Mouse (Mus musculus): Measurements from ENCODE around the gene Slc24a2.

Gene Slc24a2

GRCm38 (mm10) chr4:86957576-86958411, 272.5 kb downstream of the Slc24a2 start:
- DNase-seq (ENCODE audit: low read depth, low spot score) = peak; percentile 69

GRCm38 (mm10) chr4:86955448-86955847, 274.8 kb downstream of the Slc24a2 start:
- DNase-seq (ENCODE audit: low read depth, low spot score) = no peak

DNA sequence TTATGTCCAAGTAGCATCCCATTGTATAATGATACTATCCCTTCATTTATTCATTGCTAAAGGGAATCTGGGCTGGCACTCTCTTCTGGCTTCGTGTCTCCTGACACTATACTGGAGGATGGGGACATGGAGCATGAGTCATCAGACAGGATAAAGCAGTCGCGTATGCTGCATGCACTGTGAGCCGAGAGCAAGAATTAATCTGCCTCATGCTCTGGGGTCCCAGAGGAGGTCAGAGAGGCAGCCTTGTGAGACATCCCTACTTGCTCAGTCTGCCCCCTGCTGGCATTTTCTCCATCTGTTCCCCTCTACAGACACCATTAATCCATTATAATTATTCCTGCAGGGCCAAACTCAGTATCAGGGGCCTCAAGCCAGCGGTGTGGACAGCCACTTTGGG, 276.8 kb downstream of the Slc24a2 start:
- DNase-seq (ENCODE audit: low read depth, low spot score) = peak; percentile 27

GRCm38 (mm10) chr4:86948794-86949193, 281.5 kb downstream of the Slc24a2 start:
- no peak for DNase-seq (ENCODE audit: low read depth, low spot score)

DNA sequence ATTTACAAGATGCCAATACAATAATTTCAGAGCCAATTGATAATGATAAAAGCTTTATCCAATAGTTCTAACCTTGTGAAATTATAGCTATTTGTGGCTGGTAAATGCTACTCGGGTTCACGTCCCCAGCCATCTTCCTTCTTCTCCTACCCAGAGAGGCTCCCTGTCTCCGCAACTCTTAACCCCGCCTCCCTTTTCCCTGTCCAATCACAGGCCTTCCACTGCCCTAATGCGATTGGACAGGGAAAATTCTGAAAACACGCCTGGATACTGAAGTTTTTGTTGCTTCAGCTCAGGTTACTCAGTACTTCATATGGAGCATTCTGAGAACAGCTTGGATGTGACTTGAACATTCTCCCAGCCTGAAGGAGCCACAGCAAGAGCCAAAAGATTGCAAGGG, 287.0 kb downstream of the Slc24a2 start:
- DNase-seq (ENCODE audit: low read depth, low spot score) = peak; percentile 59

DNA sequence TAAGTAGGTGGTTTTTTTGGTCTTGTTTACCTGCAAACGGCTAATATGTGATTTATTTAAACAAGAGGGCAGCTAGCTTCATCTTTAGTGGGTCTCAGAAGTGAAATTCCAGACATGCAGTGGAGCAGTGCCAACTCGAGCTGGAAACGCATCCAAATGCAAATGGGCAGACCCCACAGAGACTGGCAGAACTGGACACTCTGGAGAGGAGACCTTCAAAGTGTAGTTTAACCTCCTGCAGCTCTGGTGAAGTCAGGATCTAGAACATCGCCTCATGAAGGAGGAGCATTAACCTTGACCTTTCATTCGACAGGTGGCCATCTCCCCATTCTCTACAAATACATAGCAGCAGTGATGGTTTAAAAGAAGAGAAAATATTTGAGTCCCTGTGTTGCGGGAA, 287.6 kb downstream of the Slc24a2 start:
- no peak for DNase-seq (ENCODE audit: low read depth, low spot score)

DNA sequence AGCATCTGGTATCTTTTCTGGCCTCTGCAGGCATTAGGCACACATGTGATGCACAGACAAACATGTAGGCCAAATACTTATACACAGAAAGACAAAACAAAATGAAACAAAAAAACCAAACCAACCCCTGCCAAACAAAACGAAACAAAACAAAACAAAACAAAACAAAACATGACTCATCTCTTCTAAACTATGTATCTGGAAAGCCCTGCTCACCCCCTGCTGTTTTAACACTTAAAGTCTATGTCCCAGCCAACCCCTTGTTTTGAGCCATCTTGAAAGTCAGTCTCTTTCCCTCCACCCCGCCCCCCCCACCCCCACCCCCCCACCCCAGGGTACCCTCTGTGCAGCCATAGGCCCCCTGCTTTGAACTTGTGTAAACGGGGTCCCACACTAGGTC, 293.6 kb downstream of the Slc24a2 start:
- DNase-seq (ENCODE audit: low read depth, low spot score) = no peak

DNA sequence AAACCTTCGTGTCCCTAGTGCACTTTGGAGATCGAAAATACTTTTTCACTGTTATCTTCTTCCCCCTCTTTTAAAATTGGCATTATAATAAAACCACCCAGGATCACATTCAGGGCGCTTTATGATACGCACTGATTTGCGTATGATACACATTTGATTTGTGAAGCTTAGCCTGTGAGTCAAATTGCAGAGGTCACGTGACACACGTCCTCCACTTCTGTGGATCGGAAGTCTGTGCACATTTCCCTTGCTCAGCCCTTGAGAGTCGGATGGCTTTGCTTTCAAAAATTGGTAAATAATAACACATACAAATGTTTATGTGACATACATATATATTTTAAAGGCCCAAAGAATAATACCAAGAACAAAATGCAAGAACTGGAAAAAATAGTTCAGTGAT, 294.1 kb downstream of the Slc24a2 start:
- DNase-seq (ENCODE audit: low read depth, low spot score) = no peak

All from ES-CJ7 (cell line).